Mouse (Mus musculus) megakaryocyte, embryonic 14.5 days (primary cell): ENCODE measurements around the gene Ifne.

Experiments
- FLI1 ChIP-seq: IDR thresholded peaks from 2 replicates; pipeline ENCODE4 v1.6.1; 2012; ENCODE audit warnings: low read length, inconsistent platforms, mixed read lengths
- GATA1 ChIP-seq: IDR thresholded peaks from 3 replicates; pipeline ENCODE4 v1.6.1; 2012; ENCODE audit warnings: mixed read lengths, low read length, inconsistent platforms, borderline replicate concordance

GRCm38 (mm10) chr4:88913984-88914383, 34.0 kb upstream of the Ifne start:
- TF ChIP-seq FLI1 = no peak
- TF ChIP-seq GATA1 = no peak
